Mouse (Mus musculus) stomach, embryonic 14.5 days (tissue): ENCODE results near the gene B4galt3. TPM values are rescaled to one million over a fixed set of nuclear protein-coding genes. Genes with fewer than 3 reads are reported as not detected.
A peak's percentile ranks its signal among the peaks of the same experiment; 100 is the strongest.

Experiments
- ATAC-seq: fragments of 200-750 bp; cut with Nextera tagmentation; 2 replicates; pipeline ENCODE4 v1.8.0; 2017; ENCODE audit warnings: low read depth, moderate TSS enrichment; ENCODE audit not compliant: insufficient number of reproducible peaks, insufficient read depth, low FRiP score
- H3K27ac ChIP-seq: fragments of 300-500 bp; sonication (generic); 2 replicates; pipeline ENCODE4 v1.5.1; 2014; ENCODE audit warnings: mild to moderate bottlenecking, low read length, moderate library complexity, mixed read lengths
- H3K27me3 ChIP-seq: fragments of 300-500 bp; sonication (generic); 2 replicates; pipeline ENCODE4 v1.6.1; 2014; ENCODE audit warnings: low read length, control low read depth, mixed read lengths; ENCODE audit not compliant: control insufficient read depth, insufficient read depth
- H3K36me3 ChIP-seq: fragments of 300-500 bp; sonication (generic); 2 replicates; pipeline ENCODE4 v1.6.1; 2014; ENCODE audit warnings: mild to moderate bottlenecking, control low read depth, low read length, moderate library complexity, mixed read lengths; ENCODE audit not compliant: control insufficient read depth, insufficient read depth
- H3K4me1 ChIP-seq: fragments of 300-500 bp; sonication (generic); 2 replicates; pipeline ENCODE4 v1.6.1; 2014; ENCODE audit warnings: low read length, control low read depth, mixed read lengths; ENCODE audit not compliant: control insufficient read depth, insufficient read depth
- H3K4me2 ChIP-seq: fragments of 300-500 bp; sonication (generic); replicated peaks from 2 replicates; pipeline ENCODE4 v1.6.1; 2014; ENCODE audit warnings: low read depth, low read length, control low read depth
- H3K4me3 ChIP-seq: fragments of 300-500 bp; sonication (generic); 2 replicates; pipeline ENCODE4 v1.5.1; 2014; ENCODE audit warnings: low read depth, low read length, control low read depth
- H3K9ac ChIP-seq: fragments of 300-500 bp; sonication (generic); replicated peaks from 2 replicates; pipeline ENCODE4 v1.6.1; 2014; ENCODE audit warnings: low read depth, mild to moderate bottlenecking, control low read depth, low read length, moderate library complexity, mixed read lengths
- H3K9me3 ChIP-seq: fragments of 300-500 bp; sonication (generic); 2 replicates; pipeline ENCODE4 v1.6.1; 2016; ENCODE audit warnings: low read depth, low read length, control low read depth; ENCODE audit not compliant: control insufficient read depth
- WGBS: fragments of 180-500 bp; shearing (Covaris S2); extraction: QIAGEN DNeasy Blood & Tissue Kit; methylation state at CpG from one replicate; pipeline ENCODE4 v1.1.7; 2014; 5-methylcytosine and 5-hydroxymethylcytosine counted together
- polyA plus RNA-seq: library from polyadenylated mRNA; unstranded; fragments of >200 nt; fragmentation: Nextera tagmentation; extraction: Ambion mirVana; gene quantifications from 2 replicates; pipeline ENCODE4 v1.2.1, GENCODE M21; 2014

Gene B4galt3
- polyA plus RNA-seq, 1 experiment from 2014 or later = 81.1 TPM

GRCm38 (mm10) chr1:171252415-171252814, 17.7 kb upstream of the B4galt3 start:
- Histone ChIP-seq H3K9ac (0 out of 2 replicates have a peak overlapping the region, but pooled peaks have one; percentile 28), H3K4me3 (peak overlapping the region; percentile 31; the same call in 1 of the 2 replicates), H3K9me3 (no peaks in the 10 kb centered on the region), H3K36me3 (no peaks in the 10 kb centered on the region), H3K27me3 (no peaks in the 10 kb centered on the region), H3K4me1 (peaks cover 47% of the 10 kb centered on the region), H3K4me2 (peak overlapping the region; percentile 57), H3K27ac (peak overlapping the region; percentile 84)
- no peak for ATAC-seq
- WGBS = 59% methylated on average over 17 of the region's 17 CpGs

- H3K36me3 ChIP-seq = no peaks in the 10 kb centered on the region
- WGBS = 90% methylated on average over 24 of the region's 24 CpGs
- no peak overlapping the region for H3K4me3 ChIP-seq
- H3K9ac ChIP-seq = no peak overlapping the region
- H3K27me3 ChIP-seq = no peaks in the 10 kb centered on the region
- no peak overlapping the region for H3K4me2 ChIP-seq
- ATAC-seq = no peak
- H3K4me1 ChIP-seq = peaks cover 15% of the 10 kb centered on the region
- no peak overlapping the region for H3K27ac ChIP-seq
- no peaks in the 10 kb centered on the region for H3K9me3 ChIP-seq
Measured at GRCm38 (mm10) chr1:171256095-171256818, 13.9 kb upstream of the B4galt3 start.

- no peak overlapping the region for H3K4me3 ChIP-seq
- no peaks in the 10 kb centered on the region for H3K9me3 ChIP-seq
- H3K27ac ChIP-seq = no peak overlapping the region
- no peak overlapping the region for H3K4me2 ChIP-seq
- no peak overlapping the region for H3K9ac ChIP-seq
- WGBS = 63% methylated on average over 15 of the region's 15 CpGs
- H3K4me1 ChIP-seq = peaks cover 9% of the 10 kb centered on the region
- H3K36me3 ChIP-seq = no peaks in the 10 kb centered on the region
- no peak for ATAC-seq
- no peaks in the 10 kb centered on the region for H3K27me3 ChIP-seq
Measured at GRCm38 (mm10) chr1:171256937-171257548, 13.1 kb upstream of the B4galt3 start.

- H3K4me3 ChIP-seq = no peak overlapping the region
- H3K4me2 ChIP-seq = no peak overlapping the region
- H3K27ac ChIP-seq = no peak overlapping the region
- H3K27me3 ChIP-seq = no peaks in the 10 kb centered on the region
- 90% methylated on average over 9 of the region's 9 CpGs for WGBS
- no peak for ATAC-seq
- no peaks in the 10 kb centered on the region for H3K36me3 ChIP-seq
- H3K4me1 ChIP-seq = peaks cover 8% of the 10 kb centered on the region
- no peak overlapping the region for H3K9ac ChIP-seq
- H3K9me3 ChIP-seq = no peaks in the 10 kb centered on the region
Measured at GRCm38 (mm10) chr1:171257781-171258180, 12.3 kb upstream of the B4galt3 start.

- Histone ChIP-seq H3K4me2 (no peak overlapping the region), H3K4me3 (no peak overlapping the region), H3K36me3 (no peaks in the 10 kb centered on the region), H3K9ac (no peak overlapping the region), H3K9me3 (no peaks in the 10 kb centered on the region), H3K27ac (no peak overlapping the region), H3K27me3 (no peaks in the 10 kb centered on the region), H3K4me1 (peaks cover 8% of the 10 kb centered on the region)
- ATAC-seq = no peak
- 78% methylated on average over 17 of the region's 17 CpGs for WGBS
Measured at GRCm38 (mm10) chr1:171258921-171259320, 11.2 kb upstream of the B4galt3 start.

- Histone ChIP-seq H3K36me3 (no peaks in the 10 kb centered on the region), H3K4me2 (no peak overlapping the region), H3K27ac (no peak overlapping the region), H3K4me1 (peaks cover 8% of the 10 kb centered on the region), H3K27me3 (no peaks in the 10 kb centered on the region), H3K9me3 (no peaks in the 10 kb centered on the region), H3K4me3 (no peak overlapping the region), H3K9ac (no peak overlapping the region)
- no peak for ATAC-seq
- WGBS = 50% methylated on average over 3 of the region's 3 CpGs
Measured at GRCm38 (mm10) chr1:171260316-171260715, 9.8 kb upstream of the B4galt3 start.

- ATAC-seq = peak; percentile 72
- Histone ChIP-seq H3K27me3 (no peaks in the 10 kb centered on the region), H3K9me3 (no peaks in the 10 kb centered on the region), H3K27ac (peak overlapping the region; percentile 93), H3K4me3 (peak overlapping the region; percentile 2; the same call in 1 of the 2 replicates), H3K4me1 (peaks cover 8% of the 10 kb centered on the region), H3K4me2 (peak overlapping the region; percentile 44), H3K9ac (no peak overlapping the region; the same call in 1 of the 2 replicates), H3K36me3 (no peaks in the 10 kb centered on the region)
- WGBS = under 1% methylated on average over 8 of the region's 8 CpGs
Measured at GRCm38 (mm10) chr1:171262594-171263130, 7.5 kb upstream of the B4galt3 start.

GRCm38 (mm10) chr1:171263185-171263611, 6.9 kb upstream of the B4galt3 start:
- Histone ChIP-seq H3K27ac (peak overlapping the region; percentile 93), H3K4me3 (no peak overlapping the region), H3K4me2 (peak overlapping the region; percentile 44; the same call in 1 of the 2 replicates), H3K27me3 (no peaks in the 10 kb centered on the region), H3K4me1 (peaks cover 8% of the 10 kb centered on the region), H3K9ac (no peak overlapping the region), H3K36me3 (no peaks in the 10 kb centered on the region), H3K9me3 (no peaks in the 10 kb centered on the region)
- peak; percentile 87 for ATAC-seq
- 3% methylated on average over 2 of the region's 2 CpGs for WGBS
